Mouse (Mus musculus) liver, postnatal 0 days (tissue): Measurements from ENCODE around the gene Pakap. TPM values are rescaled to one million over a fixed set of nuclear protein-coding genes. Genes with fewer than 3 reads are reported as not detected.

Source experiments
- ATAC-seq: fragments of 200-750 bp; cut with Nextera tagmentation; 2 replicates; pipeline ENCODE4 v1.8.0; 2017; ENCODE audit warnings: mild to moderate bottlenecking, moderate library complexity
- DNase-seq: peaks from one replicate; pipeline ENCODE4 v3.0.0-alpha.2; 2016
- H3K27ac ChIP-seq: fragments of 300-500 bp; sonication (generic); 2 replicates; pipeline ENCODE4 v1.5.1; 2014; ENCODE audit warnings: antibody characterized with exemption, moderate library complexity, mild to moderate bottlenecking, low read depth
- H3K27me3 ChIP-seq: fragments of 300-500 bp; sonication (generic); 2 replicates; pipeline ENCODE4 v1.6.1; 2014; ENCODE audit warnings: low read length, control low read depth, mixed read lengths; ENCODE audit not compliant: insufficient read depth
- H3K36me3 ChIP-seq: fragments of 300-500 bp; sonication (generic); replicated peaks from 2 replicates; pipeline ENCODE4 v1.6.1; 2014; ENCODE audit warnings: mild to moderate bottlenecking, control low read depth, low read length, moderate library complexity, mixed read lengths; ENCODE audit not compliant: insufficient read depth
- H3K4me1 ChIP-seq: fragments of 300-500 bp; sonication (generic); 2 replicates; pipeline ENCODE4 v1.6.1; 2014; ENCODE audit warnings: antibody characterized with exemption, mild to moderate bottlenecking, control low read depth; ENCODE audit not compliant: insufficient read depth
- H3K4me2 ChIP-seq: fragments of 300-500 bp; sonication (generic); 2 replicates; pipeline ENCODE4 v1.6.1; 2014; ENCODE audit warnings: low read depth, mild to moderate bottlenecking, low read length, moderate library complexity, mixed read lengths
- H3K4me3 ChIP-seq: fragments of 300-500 bp; sonication (generic); 2 replicates; pipeline ENCODE4 v1.5.1; 2014; ENCODE audit warnings: low read depth, low read length
- H3K9ac ChIP-seq: fragments of 300-500 bp; sonication (generic); replicated peaks from 2 replicates; pipeline ENCODE4 v1.6.1; 2014; ENCODE audit warnings: mild to moderate bottlenecking, moderate library complexity
- H3K9me3 ChIP-seq: fragments of 300-500 bp; sonication (generic); 2 replicates; pipeline ENCODE4 v1.6.1; 2016; ENCODE audit warnings: mild to moderate bottlenecking, control low read depth, low read length, mixed read lengths
- CTCF ChIP-seq: sonication (generic); IDR thresholded peaks from 2 replicates; pipeline ENCODE4 v1.5.1; 2016; ENCODE audit warnings: antibody characterized with exemption, low read depth
- EP300 ChIP-seq: IDR thresholded peaks from 2 replicates; pipeline ENCODE4 v1.6.1; 2016; ENCODE audit warnings: antibody characterized with exemption, low read depth, mild to moderate bottlenecking
- WGBS: fragments of 180-500 bp; shearing (Covaris S2); extraction: QIAGEN DNeasy Blood & Tissue Kit; methylation state at CpG from one replicate; pipeline ENCODE4 v1.1.7; 2014; ENCODE audit not compliant: insufficient replicate concordance; 5-methylcytosine and 5-hydroxymethylcytosine counted together
- polyA plus RNA-seq: library from polyadenylated mRNA; unstranded; fragments of >200 nt; fragmentation: Nextera tagmentation; extraction: Ambion mirVana; gene quantifications from 2 replicates; pipeline ENCODE4 v1.2.1, GENCODE M21; 2015

The Pakap gene
- polyA plus RNA-seq, 1 experiment from 2014 or later, result 0.79 TPM

DNA sequence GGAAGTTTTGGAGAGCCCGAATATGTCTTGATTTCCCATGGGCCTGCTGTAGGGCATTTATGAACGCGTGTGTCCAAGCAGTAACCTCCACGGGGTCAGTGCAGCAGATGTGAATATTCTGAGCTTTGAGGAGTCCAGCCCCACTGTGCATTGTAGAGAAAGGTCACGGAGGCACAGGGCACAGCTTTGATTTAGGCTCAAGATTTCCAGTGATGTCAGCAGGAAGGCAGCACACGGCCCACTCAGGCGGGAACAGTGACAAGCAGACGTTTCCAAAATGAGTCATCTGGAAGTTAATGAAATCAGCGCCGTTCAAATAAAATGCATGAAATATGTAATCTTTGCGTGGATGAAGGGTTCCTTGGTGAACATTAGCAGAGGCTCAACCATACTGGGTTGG is 190.0 kb downstream of the Pakap start:
- H3K4me1 ChIP-seq, result no peaks in the 10 kb centered on the region
- TF ChIP-seq EP300 (no peak), CTCF (no peak)
- no peak overlapping the region for H3K4me2 ChIP-seq
- H3K9me3 ChIP-seq, result no peaks in the 10 kb centered on the region
- ATAC-seq (no peak), DNase-seq (no peak)
- WGBS, result 74% methylated on average over 11 of the region's 11 CpGs
- no peak overlapping the region for H3K9ac ChIP-seq
- H3K27me3 ChIP-seq, result no peaks in the 10 kb centered on the region
- H3K4me3 ChIP-seq, result no peak overlapping the region
- no peak overlapping the region for H3K27ac ChIP-seq
- no peaks in the 10 kb centered on the region for H3K36me3 ChIP-seq

DNA sequence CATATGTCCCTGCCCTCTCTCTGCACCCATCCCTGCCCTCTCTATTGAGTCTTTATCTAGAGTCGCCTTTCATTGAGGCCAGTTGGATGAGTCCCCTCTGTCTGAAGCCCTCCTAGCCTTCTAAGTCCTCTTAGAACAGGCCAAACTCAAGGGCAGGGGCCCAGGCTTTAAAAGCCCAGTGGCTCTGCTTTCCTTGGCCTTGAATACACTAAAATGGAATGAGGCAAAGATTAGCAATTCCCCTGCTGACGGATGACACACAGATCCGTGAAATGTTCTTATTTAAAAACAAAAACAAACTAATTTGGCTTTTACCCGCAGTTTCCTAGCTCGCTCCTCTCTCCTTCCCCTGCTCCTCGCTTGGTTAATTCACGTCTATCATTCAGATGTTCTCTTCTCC is 194.4 kb downstream of the Pakap start:
- Histone ChIP-seq H3K9ac (no peak overlapping the region), H3K36me3 (no peaks in the 10 kb centered on the region), H3K4me3 (no peak overlapping the region), H3K4me2 (no peak overlapping the region), H3K4me1 (no peaks in the 10 kb centered on the region), H3K27ac (no peak overlapping the region), H3K9me3 (no peaks in the 10 kb centered on the region), H3K27me3 (no peaks in the 10 kb centered on the region)
- no peak for ATAC-seq
- DNase-seq, result no peak
- TF ChIP-seq CTCF (no peak), EP300 (no peak)
- WGBS, result 66% methylated on average over 7 of the region's 7 CpGs

- ATAC-seq (no peak), DNase-seq (no peak)
- H3K27ac ChIP-seq, result no peak overlapping the region
Measured at GRCm38 (mm10) chr4:57764392-57764791, 196.4 kb downstream of the Pakap start.

GRCm38 (mm10) chr4:57764926-57765325 is 196.9 kb downstream of the Pakap start:
- Histone ChIP-seq H3K36me3 (no peaks in the 10 kb centered on the region), H3K9ac (no peak overlapping the region), H3K27ac (no peak overlapping the region), H3K4me1 (no peaks in the 10 kb centered on the region), H3K4me2 (no peak overlapping the region), H3K4me3 (no peak overlapping the region), H3K27me3 (no peaks in the 10 kb centered on the region), H3K9me3 (no peaks in the 10 kb centered on the region)
- 76% methylated on average over 1 of the region's 1 CpGs for WGBS
- no peak for TF ChIP-seq CTCF
- no peak for TF ChIP-seq EP300
- DNase-seq (no peak), ATAC-seq (no peak)

More at GRCm38 (mm10) chr4:57764392-57764791, 196.4 kb downstream of the Pakap start:
- no peaks in the 10 kb centered on the region for H3K4me1 ChIP-seq
- 59% methylated on average over 1 of the region's 1 CpGs for WGBS
- H3K4me3 ChIP-seq, result no peak overlapping the region
- no peak overlapping the region for H3K4me2 ChIP-seq
- TF ChIP-seq CTCF (no peak), EP300 (no peak)
- no peaks in the 10 kb centered on the region for H3K27me3 ChIP-seq
- no peak overlapping the region for H3K9ac ChIP-seq
- no peaks in the 10 kb centered on the region for H3K9me3 ChIP-seq
- no peaks in the 10 kb centered on the region for H3K36me3 ChIP-seq

GRCm38 (mm10) chr4:57765806-57766205 is 197.8 kb downstream of the Pakap start:
- TF ChIP-seq CTCF (no peak), EP300 (no peak)
- H3K4me2 ChIP-seq, result no peak overlapping the region
- no peaks in the 10 kb centered on the region for H3K27me3 ChIP-seq
- 71% methylated on average over 4 of the region's 4 CpGs for WGBS
- no peak overlapping the region for H3K9ac ChIP-seq
- H3K36me3 ChIP-seq, result no peaks in the 10 kb centered on the region
- no peak for DNase-seq
- H3K4me1 ChIP-seq, result no peaks in the 10 kb centered on the region
- no peak for ATAC-seq
- H3K27ac ChIP-seq, result no peak overlapping the region
- no peak overlapping the region for H3K4me3 ChIP-seq
- H3K9me3 ChIP-seq, result no peaks in the 10 kb centered on the region

DNA sequence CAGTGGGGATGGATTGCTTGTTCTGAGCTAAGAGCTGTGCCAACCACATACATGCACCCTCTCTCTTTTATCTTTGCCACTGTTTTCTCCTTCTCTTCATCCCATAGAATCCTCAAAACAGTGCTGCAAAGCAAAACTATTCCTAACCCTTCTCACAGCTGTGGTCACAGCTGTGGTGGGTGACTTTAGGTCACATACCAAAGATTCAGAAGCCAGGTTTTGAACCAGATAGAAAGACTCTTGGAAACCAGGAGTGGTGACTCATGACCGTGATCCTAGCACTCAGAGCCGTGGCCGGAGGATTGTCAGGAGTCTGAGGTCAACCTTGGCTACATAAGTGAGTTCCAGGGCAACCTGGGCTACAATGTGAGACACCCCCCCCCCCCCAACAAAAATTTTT is 201.0 kb downstream of the Pakap start:
- Histone ChIP-seq H3K4me3 (no peak overlapping the region), H3K9ac (no peak overlapping the region), H3K27me3 (no peaks in the 10 kb centered on the region), H3K4me2 (no peak overlapping the region), H3K9me3 (no peaks in the 10 kb centered on the region), H3K36me3 (no peaks in the 10 kb centered on the region), H3K4me1 (no peaks in the 10 kb centered on the region), H3K27ac (no peak overlapping the region)
- no peak for DNase-seq
- WGBS, result 80% methylated on average over 3 of the region's 3 CpGs
- ATAC-seq, result no peak
- TF ChIP-seq CTCF (no peak), EP300 (no peak)
